Mouse (Mus musculus) layer of hippocampus, adult 9-10 months (tissue): ENCODE measurements around the gene Nr2f2.

ENCODE experiments used
- DNase-seq: peaks from one replicate; pipeline ENCODE4 v3.0.0; 2022; ENCODE audit warnings: low spot score

Gene Nr2f2

GRCm38 (mm10) chr7:70350781-70351551 lies 15.6 kb downstream of the Nr2f2 start:
- no peak for DNase-seq

DNA sequence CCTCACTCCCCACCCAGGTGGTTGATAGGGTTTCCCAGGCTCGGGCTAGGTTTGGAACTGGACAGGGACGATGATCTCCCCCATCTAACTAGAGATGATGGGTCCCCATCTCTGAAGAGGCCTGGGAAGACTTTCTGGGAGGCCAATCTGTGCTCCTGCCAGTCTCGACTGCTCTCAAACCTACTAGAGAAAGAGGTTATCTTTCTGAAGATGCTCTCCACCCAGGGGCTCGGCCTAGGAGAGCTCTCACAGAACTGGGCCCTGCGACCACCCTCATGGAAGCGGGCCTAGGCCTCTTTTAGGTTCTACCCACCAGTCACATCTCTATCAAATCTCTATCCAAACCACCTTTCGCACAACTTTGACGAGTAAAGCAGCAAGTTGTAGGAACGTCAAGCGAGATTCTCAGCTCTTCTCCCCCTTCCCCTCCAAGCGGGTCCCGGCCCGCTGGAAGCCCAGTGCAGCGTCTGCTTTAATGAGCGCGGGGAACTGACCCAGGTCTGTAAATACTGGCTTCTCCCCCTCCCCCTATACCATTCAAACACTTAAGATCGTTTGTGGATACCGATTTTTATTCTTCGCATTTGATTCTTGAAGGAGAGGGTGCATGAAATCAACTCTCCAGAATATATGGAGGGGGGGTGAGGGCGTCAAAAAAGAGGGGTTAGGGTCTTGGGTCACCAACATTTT lies 16.4 kb downstream of the Nr2f2 start:
- no peak for DNase-seq

- no peak for DNase-seq
These were observed 17.4 kb downstream of the Nr2f2 start for GRCm38 (mm10) chr7:70348977-70349615.

GRCm38 (mm10) chr7:70348064-70348976 lies 18.2 kb downstream of the Nr2f2 start:
- no peak for DNase-seq

DNA sequence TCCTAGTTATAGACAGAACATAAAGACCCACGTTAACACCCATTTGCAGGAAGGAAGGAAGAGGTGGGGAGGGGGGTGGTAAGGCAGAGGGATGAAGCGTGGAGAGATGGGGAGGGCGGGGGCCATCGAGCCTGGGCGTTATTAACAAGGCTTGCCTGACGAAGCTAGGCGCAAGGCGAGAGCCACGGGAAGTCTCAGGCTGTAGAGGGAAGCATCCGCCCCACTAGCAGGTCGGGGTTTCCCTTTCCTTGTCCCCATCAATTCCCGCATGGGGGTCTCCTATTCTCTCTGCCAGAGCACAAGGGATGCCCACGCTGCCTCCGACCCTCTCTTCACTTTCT lies 18.9 kb downstream of the Nr2f2 start:
- DNase-seq: no peak

DNA sequence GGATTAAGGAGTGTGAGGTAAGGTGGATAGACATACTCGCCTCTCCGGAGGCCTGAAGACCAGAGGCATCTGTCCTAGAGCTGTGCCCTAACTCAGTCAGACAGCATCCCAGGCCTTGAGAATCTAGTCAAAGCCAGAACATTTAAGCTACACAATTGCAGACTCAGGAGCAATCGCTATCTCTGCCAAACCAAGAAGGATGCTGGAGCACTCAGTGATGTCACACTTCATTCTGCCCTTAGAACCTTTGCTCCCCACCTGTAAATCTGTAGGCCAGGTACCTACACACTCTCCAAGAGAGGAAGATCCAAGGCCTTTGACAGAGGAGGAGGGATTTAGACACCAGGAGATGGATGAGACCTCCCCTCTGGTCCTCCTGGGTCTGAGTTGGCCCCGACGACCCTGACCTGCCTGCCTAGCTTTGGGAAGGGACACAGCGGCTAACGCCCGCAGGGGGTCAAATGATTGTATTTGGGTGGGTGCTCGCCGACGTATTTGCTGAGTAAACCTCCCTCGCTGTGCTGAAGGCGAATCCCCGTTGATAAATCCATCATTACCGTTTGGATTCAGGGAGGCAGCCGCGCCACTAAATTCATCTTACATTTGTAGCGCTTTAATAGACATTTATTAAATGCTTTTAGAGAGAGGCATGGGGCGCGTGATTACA lies 19.5 kb downstream of the Nr2f2 start:
- DNase-seq: no peak

DNA sequence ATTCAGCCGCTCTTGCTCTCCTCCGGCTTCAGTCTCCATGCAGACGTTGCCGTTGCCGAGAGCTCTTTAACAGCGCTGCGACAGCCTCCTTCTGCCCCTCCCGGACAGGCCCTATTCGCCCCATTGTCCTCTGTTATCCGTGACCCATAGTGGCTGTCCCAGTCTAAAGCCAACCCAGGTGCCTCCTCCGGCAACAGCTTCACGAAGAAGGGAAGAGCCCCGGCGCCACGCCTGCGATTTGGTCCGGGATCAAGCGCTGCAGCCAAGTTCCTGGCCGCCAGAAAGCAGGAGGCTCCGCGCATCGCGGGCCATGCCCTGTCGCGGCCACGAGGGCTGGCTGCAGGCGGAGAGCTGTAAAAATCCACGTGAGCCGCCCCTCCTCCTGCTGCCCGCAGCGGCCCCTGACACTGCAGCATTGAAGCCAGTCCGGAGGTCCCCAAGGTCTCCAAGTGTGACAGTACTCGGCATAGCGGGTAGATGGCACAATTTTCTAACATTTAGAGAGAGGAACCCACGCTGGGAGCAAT lies 20.5 kb downstream of the Nr2f2 start:
- no peak for DNase-seq

DNA sequence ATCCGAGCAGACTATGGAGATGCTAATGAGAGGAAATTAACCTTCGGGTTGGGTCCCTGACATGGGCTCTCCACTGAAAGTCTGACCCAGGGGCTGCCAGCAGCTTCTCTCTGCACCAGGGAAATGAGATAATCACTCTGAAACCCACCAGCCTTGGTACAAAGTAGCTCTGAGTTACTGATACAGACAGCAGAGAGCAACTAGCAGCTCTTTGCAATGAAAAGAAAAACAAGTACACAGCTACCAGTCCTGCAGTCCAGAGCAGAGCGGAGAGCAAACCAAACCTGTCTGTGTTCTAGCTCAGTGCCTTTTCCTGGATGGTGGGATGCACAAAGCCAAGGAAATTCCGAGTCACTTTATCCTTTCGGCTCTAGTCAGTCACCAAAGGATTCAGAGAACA lies 23.1 kb downstream of the Nr2f2 start:
- no peak for DNase-seq

DNA sequence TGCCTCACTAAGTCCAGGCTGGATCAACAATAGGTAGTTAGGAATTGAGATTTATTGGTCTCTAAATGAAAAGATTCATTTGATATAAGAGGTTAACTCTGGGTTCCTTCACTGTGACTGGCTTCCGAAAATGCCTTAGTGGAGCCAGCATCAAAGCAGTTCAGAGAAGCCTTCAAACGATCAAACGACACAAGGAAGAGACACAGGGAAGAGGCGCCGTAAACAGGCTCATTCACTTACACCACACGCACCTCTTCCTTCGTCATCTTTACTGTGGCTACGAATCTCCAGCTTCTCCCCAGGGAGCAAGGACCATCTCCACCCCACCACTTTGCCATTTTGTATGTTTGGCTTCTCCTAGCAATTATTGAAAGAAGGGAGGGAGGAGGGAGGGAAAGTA lies 23.8 kb downstream of the Nr2f2 start:
- DNase-seq: no peak

DNA sequence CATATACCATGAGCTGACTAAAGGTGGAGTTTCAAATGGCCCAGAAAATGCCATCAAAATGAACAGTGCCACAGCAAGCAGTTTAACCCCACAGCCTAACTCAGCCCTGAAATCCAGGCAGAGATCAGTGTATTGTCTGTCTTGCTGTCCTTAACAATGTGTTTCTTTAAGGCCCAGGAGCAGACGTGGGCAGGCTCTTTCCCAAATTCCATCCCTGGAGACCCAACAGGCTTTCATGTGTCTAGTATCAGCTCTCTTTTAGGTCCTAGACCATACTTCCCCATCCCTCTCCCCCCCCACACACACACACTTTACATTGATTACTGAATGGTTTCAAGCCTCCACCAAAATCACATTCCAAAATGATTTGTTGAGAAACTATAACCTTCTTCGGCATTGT lies 24.5 kb downstream of the Nr2f2 start:
- no peak for DNase-seq

- DNase-seq: no peak
These were observed 26.4 kb downstream of the Nr2f2 start for GRCm38 (mm10) chr7:70339998-70340630.

DNA sequence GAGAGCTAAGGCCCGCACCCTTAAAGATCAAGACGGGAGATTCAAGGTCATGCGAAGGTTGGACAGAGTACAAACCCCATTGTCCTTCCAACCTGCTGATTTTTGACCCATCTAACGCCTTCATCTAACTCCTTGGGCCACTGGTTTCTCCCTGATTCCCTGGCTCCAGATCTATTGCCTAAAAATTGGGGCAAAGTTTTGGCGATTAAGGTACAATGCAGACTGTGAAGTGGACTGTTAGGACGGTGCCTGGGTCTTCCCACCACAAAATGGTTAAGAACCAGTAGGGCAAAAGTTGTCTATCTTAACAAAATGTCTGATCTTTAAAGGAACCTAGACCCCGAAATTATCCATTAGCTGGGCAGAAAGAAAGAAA lies 28.3 kb downstream of the Nr2f2 start:
- DNase-seq: no peak

- DNase-seq: no peak
These were observed 28.8 kb downstream of the Nr2f2 start for GRCm38 (mm10) chr7:70337581-70338264.

- no peak for DNase-seq
These were observed 29.8 kb downstream of the Nr2f2 start for GRCm38 (mm10) chr7:70336571-70337240.

GRCm38 (mm10) chr7:70336126-70336525 lies 30.4 kb downstream of the Nr2f2 start:
- DNase-seq: no peak

DNA sequence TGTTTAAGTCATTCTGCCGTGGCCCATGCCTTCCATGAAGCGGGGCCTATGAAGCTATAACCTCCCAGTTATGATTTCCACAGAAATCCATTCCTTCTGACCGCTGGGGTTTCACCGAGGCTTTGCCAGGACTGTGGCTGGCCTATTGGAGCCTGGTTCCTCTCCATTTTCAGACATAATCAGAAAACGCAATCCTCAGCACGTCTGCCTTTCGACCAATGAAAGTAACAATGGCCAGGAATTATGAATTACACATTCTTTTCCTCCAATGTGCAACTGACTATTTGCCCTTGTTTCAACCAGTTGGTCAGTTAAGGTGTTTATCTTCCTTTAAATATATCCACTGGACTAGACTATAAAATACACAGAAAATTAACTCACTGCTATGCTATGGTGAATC lies 31.1 kb downstream of the Nr2f2 start:
- no peak for DNase-seq

GRCm38 (mm10) chr7:70334836-70335235 lies 31.7 kb downstream of the Nr2f2 start:
- peak; percentile 60 for DNase-seq

GRCm38 (mm10) chr7:70333851-70334250 lies 32.7 kb downstream of the Nr2f2 start:
- DNase-seq: no peak

- no peak for DNase-seq
These were observed 33.4 kb downstream of the Nr2f2 start for GRCm38 (mm10) chr7:70332926-70333664.
